ENCODE assay signal across 21 mouse cellular contexts in the genomic region with DNA sequence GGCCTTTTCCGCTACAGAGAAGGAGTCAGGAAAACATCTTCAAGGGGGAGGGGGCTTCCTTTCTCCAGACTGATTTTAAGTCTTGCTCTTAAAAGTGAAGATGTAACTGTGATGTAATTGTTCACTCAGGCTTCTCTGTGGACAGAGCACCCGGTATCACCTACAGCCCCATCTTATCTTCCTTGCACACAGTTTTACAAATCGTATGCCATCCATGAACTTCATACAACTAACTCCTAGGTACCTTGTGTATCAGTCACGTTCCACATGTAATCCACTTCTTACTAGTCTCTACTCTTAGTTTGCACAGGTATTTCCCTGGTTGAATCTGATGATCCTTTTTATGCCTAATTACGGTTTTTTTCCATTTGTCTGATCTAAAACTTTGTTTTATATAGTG. TPM values are rescaled to one million over a fixed set of nuclear protein-coding genes. Genes with fewer than 3 reads are reported as not detected.
A peak's percentile ranks its signal among the peaks of the same experiment; 100 is the strongest.
DNase-seq lines count a peak whose midpoint lies in the region; ATAC-seq and TF ChIP-seq lines count a peak whose summit lies in the region.
"Had no signal": no experiment of that assay in that cellular context is flagged by ENCODE, and none has a peak within 500 bp of the region (broad histone marks: within the 10 kb centered on the region; RNA-seq: fewer than 3 reads in every experiment).

No protein-coding gene starts in this region.

- TF ChIP-seq RAD21 in MEL (IDR thresholded peaks at IDR 0.05; ENCODE audit: low read depth, low read length), result no peak

- ATAC-seq in inflammation-experienced regulatory T-cells, adult 6 months, result peak; percentile 29
- peak; percentile 96 for ATAC-seq in liver, embryonic 15.5 days (ENCODE audit: insufficient read depth)
- ATAC-seq in megakaryocyte-erythroid progenitor cell, adult 5-6 weeks (replicated peaks; ENCODE audit: low FRiP score, low TSS enrichment, poor library complexity, severe bottlenecking), result peak; percentile 82
- no peak for ATAC-seq in hindbrain, postnatal 0 days
- ATAC-seq: forebrain, embryonic 13.5 days; forebrain, postnatal 0 days had no signal

- no peaks in the 10 kb centered on the region for H3K27me3 ChIP-seq in MEL (ENCODE audit: control insufficient read depth in 1 of 2, insufficient read depth in 2 of 2, low read length in 2 of 2)
- no peaks in the 10 kb centered on the region for H3K27me3 ChIP-seq in liver, embryonic 15.5 days
- no peaks in the 10 kb centered on the region for H3K27me3 ChIP-seq in hindbrain, postnatal 0 days (ENCODE audit: insufficient read depth, low read length)
- H3K27me3 ChIP-seq: forebrain, embryonic 13.5 days; hindbrain, embryonic 13.5 days had no signal

- no peaks in the 10 kb centered on the region for H3K9me3 ChIP-seq in MEL (replicated peaks; ENCODE audit: insufficient read depth, low read length)
- no peaks in the 10 kb centered on the region for H3K9me3 ChIP-seq in liver, embryonic 15.5 days (replicated peaks)
- no peaks in the 10 kb centered on the region for H3K9me3 ChIP-seq in hindbrain, postnatal 0 days (ENCODE audit: low read length)
- H3K9me3 ChIP-seq: embryonic facial prominence, embryonic 10.5 days; forebrain, embryonic 13.5 days; heart, embryonic 10.5 days; hindbrain, embryonic 13.5 days had no signal

- peaks cover 2 to 3% of the 10 kb centered on the region in 2 experiments; a peak in 3 of 4 replicates for H3K4me1 ChIP-seq in MEL (ENCODE audit: control insufficient read depth in 1 of 2, insufficient read depth in 2 of 2, low read length in 2 of 2)
- peaks cover 26% of the 10 kb centered on the region for H3K4me1 ChIP-seq in liver, embryonic 15.5 days (replicated peaks)
- H3K4me1 ChIP-seq in hindbrain, postnatal 0 days (ENCODE audit: insufficient read depth, low read length), result no peaks in the 10 kb centered on the region

- no peak overlapping the region for H3K27ac ChIP-seq in MEL (ENCODE audit: control insufficient read depth, low read depth, low read length)
- 0 out of 2 replicates have a peak overlapping the region, but pooled peaks have one; percentile 34 for H3K27ac ChIP-seq in liver, embryonic 15.5 days (replicated peaks)
- H3K27ac ChIP-seq in hindbrain, postnatal 0 days, result no peak overlapping the region
- no peak overlapping the region for H3K27ac ChIP-seq in left cerebral cortex, adult 2 months
- H3K27ac ChIP-seq: embryonic facial prominence, embryonic 10.5 days; forebrain, embryonic 13.5 days; gastrocnemius, adult 2 months; heart, embryonic 10.5 days; hindbrain, embryonic 13.5 days had no signal

- 0 out of 2 replicates have a peak overlapping the region, but pooled peaks have one; percentile 23 for H3K4me2 ChIP-seq in liver, embryonic 15.5 days
- no peak overlapping the region for H3K4me2 ChIP-seq in hindbrain, postnatal 0 days (ENCODE audit: low read depth, low read length)
- H3K4me2 ChIP-seq: forebrain, embryonic 13.5 days; hindbrain, embryonic 13.5 days had no signal

- H3K9ac ChIP-seq in MEL (ENCODE audit: control insufficient read depth, low read depth, low read length, poor library complexity, severe bottlenecking), result no peak overlapping the region
- no peak overlapping the region for H3K9ac ChIP-seq in liver, embryonic 15.5 days
- H3K9ac ChIP-seq in hindbrain, postnatal 0 days (replicated peaks; ENCODE audit: low read length), result no peak overlapping the region
- H3K9ac ChIP-seq: forebrain, embryonic 13.5 days; forebrain, postnatal 0 days; hindbrain, embryonic 13.5 days had no signal

- 32% methylated on average over 5 of the region's 5 CpGs for WGBS in liver, embryonic 15.5 days (ENCODE audit: insufficient replicate concordance)
- WGBS in hindbrain, postnatal 0 days, result 94% methylated on average over 5 of the region's 5 CpGs

- TF ChIP-seq CTCF in MEL (IDR thresholded peaks at IDR 0.05 in 2 of 3, conservative IDR thresholded peaks at IDR 0.05 in 1 of 3; ENCODE audit: control insufficient read depth in 1 of 3, insufficient read depth in 1 of 3, low read depth in 2 of 3, low read length in 3 of 3, poor library complexity in 1 of 3, severe bottlenecking in 1 of 3), result no peak
- no peak for TF ChIP-seq CTCF in hindbrain, postnatal 0 days (IDR thresholded peaks at IDR 0.05; ENCODE audit: low read depth)
- no peak for TF ChIP-seq CTCF in left cerebral cortex, adult 2 months (IDR thresholded peaks at IDR 0.05)

- no peak overlapping the region for H3K4me3 ChIP-seq in MEL (ENCODE audit: control insufficient read depth in 1 of 2, insufficient read depth in 1 of 2, low read depth in 2 of 2, low read length in 2 of 2)
- H3K4me3 ChIP-seq in liver, embryonic 15.5 days (replicated peaks), result no peak overlapping the region
- H3K4me3 ChIP-seq in hindbrain, postnatal 0 days (ENCODE audit: low read length), result no peak overlapping the region
- no peak overlapping the region for H3K4me3 ChIP-seq in left cerebral cortex, adult 2 months
- H3K4me3 ChIP-seq: embryonic facial prominence, embryonic 10.5 days; forebrain, embryonic 13.5 days; gastrocnemius, adult 2 months; heart, embryonic 10.5 days; hindbrain, embryonic 13.5 days had no signal

- DNase-seq in MEL (ENCODE audit: low read depth, low spot score), result no peak
- no peak for DNase-seq in hindbrain, postnatal 0 days (ENCODE audit: low spot score)
- DNase-seq in left cerebral cortex, adult 2 months (ENCODE audit: extremely low spot score in 1 of 2, low spot score in 2 of 2), result no peak
- no peak for DNase-seq in embryo, embryonic 10 days (ENCODE audit: low spot score)
- DNase-seq: adrenal gland, postnatal 10 days; cerebellum, adult 11 months; cerebellum, adult 9-10 months; cerebellum, postnatal 25 days; forebrain, postnatal 0 days; gastrocnemius, adult 2 months; gastrocnemius, postnatal 36 days; heart, adult 11 months; heart, postnatal 10 days; heart, postnatal 4 days had no signal

- peaks cover 0 to 5% of the 10 kb centered on the region in 2 experiments; a peak in 1 of 4 replicates for H3K36me3 ChIP-seq in MEL (ENCODE audit: control insufficient read depth in 1 of 2, insufficient read depth in 2 of 2, low read length in 2 of 2)
- H3K36me3 ChIP-seq in liver, embryonic 15.5 days (replicated peaks), result no peaks in the 10 kb centered on the region
- H3K36me3 ChIP-seq in hindbrain, postnatal 0 days (ENCODE audit: insufficient read depth, low read length), result no peaks in the 10 kb centered on the region
- H3K36me3 ChIP-seq: embryonic facial prominence, embryonic 10.5 days; heart, embryonic 10.5 days; hindbrain, embryonic 13.5 days had no signal

- peak in 1 of 2 experiments; percentile 8; a peak in 1 of 4 replicates for TF ChIP-seq EP300 in MEL (IDR thresholded peaks at IDR 0.05; ENCODE audit: low read depth in 1 of 2, low read length in 2 of 2)

- intact Hi-C loops in left cerebral cortex, adult 2 months (cut with DNase I), result no loop called here

- H3K79me2 ChIP-seq in MEL (ENCODE audit: control insufficient read depth, insufficient read depth, low read length, poor library complexity), result no peaks in the 10 kb centered on the region

- no peak for TF ChIP-seq POLR2A in MEL (IDR thresholded peaks at IDR 0.05; ENCODE audit: control insufficient read depth in 1 of 2, insufficient read depth in 1 of 2, low read depth in 1 of 2, low read length in 2 of 2, poor library complexity in 1 of 2)

TF ChIP-seq in MEL, 35 proteins besides CTCF, POLR2A, EP300 and RAD21:
- TF ChIP-seq MXI1 (IDR thresholded peaks at IDR 0.05; ENCODE audit: low read depth, low read length), result no peak
- TF ChIP-seq BHLHE40 (IDR thresholded peaks at IDR 0.05; ENCODE audit: borderline replicate concordance, low read depth, low read length), result no peak; the same call in 1 of the 2 replicates
- TF ChIP-seq MAZ (IDR thresholded peaks at IDR 0.05; ENCODE audit: low read depth, low read length), result no peak
- TF ChIP-seq NELFE (IDR thresholded peaks at IDR 0.05; ENCODE audit: low read depth, low read length), result no peak
- TF ChIP-seq GATA1 (IDR thresholded peaks at IDR 0.05; ENCODE audit: low read depth, low read length), result peak; percentile 50; the same call in 1 of the 2 replicates

RNA-seq across cellular contexts. Expression of a gene that starts 10.9 kb away (rescaled TPM):
- 22.7 and 35.5 TPM in 2 replicates for total RNA-seq in MEL (2012; rRNA removed)
- polyA plus RNA-seq in MEL (2012; ENCODE audit: insufficient read depth in 1 of 2, insufficient read length in 2 of 2, low read depth in 1 of 2, low replicate concordance in 2 of 2, missing spikeins in 1 of 2), result 10 to 100 TPM; 48.9 to 97.5 TPM
- polyA plus RNA-seq in inflammation-experienced regulatory T-cells, adult 6 months (2017; shearing (Covaris generic)), result 100 to 1,000 TPM; 202 to 296 (median 279) TPM
- polyA plus RNA-seq in liver, embryonic 15.5 days (2015; fragmentation: Nextera tagmentation; extraction: Ambion mirVana), result 27.7 and 30.8 TPM in 2 replicates
- 186 and 211 TPM in 2 replicates for total RNA-seq in megakaryocyte-erythroid progenitor cell, adult 5-6 weeks (2014; fragmentation: Nextera tagmentation)
- 177 and 235 TPM in 2 replicates for total RNA-seq in megakaryocyte-erythroid progenitor cell, adult 5-6 weeks (2017)
- 4.5 and 5.0 TPM in 2 replicates for total RNA-seq in hindbrain, postnatal 0 days (2014; rRNA removed)
- 1.9 and 2.0 TPM in 2 replicates for polyA plus RNA-seq in hindbrain, postnatal 0 days (2015; fragmentation: Nextera tagmentation; extraction: Ambion mirVana)
- total RNA-seq in left cerebral cortex, adult 2 months (2021), result 10 to 100 TPM; 10.6 to 11.2 TPM
